Mouse (Mus musculus): ENCODE results near the gene Trim40. TPM values are rescaled to one million over a fixed set of nuclear protein-coding genes. Genes with fewer than 3 reads are reported as not detected.

Trim40 gene
- polyA plus RNA-seq, 1 experiment from 2014 or later, result not detected

- no peaks in the 10 kb centered on the region for H3K36me3 ChIP-seq
- H3K9me3 ChIP-seq (replicated peaks), result no peaks in the 10 kb centered on the region
- no peak overlapping the region for H3K4me2 ChIP-seq (replicated peaks)
- H3K9ac ChIP-seq, result no peak overlapping the region
- no peak overlapping the region for H3K27ac ChIP-seq (replicated peaks)
- 17% methylated on average over 2 of the region's 2 CpGs for WGBS
- H3K4me1 ChIP-seq, result no peaks in the 10 kb centered on the region
- no peak overlapping the region for H3K4me3 ChIP-seq (replicated peaks)
- ATAC-seq (ENCODE audit: insufficient number of reproducible peaks, low FRiP score, low TSS enrichment, low read depth), result no peak
- 0 out of 2 replicates have a peak, but pooled peaks cover 5% of the 10 kb centered on the region for H3K27me3 ChIP-seq
Observed at GRCm38 (mm10) chr17:36914108-36914507, 24.2 kb upstream of the Trim40 start.

DNA sequence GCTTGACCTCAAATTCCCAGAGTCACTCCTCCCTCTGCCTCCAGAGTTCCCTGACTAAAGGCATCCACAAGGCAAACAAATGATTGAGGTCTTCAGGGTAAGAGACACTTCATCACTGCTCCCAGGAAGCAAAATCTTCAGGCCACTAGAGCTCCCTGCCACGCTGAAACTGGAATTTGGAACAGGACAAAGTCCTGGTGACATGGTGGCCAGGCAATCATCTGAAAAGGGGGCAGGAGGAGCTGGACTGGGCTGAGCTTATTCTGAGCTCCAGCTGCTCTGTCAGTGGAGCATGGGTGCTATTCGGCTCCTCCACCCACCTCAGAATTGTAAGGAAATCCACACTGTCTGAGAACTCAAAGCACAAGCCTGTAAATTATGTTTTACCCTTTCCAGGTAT lies 22.1 kb upstream of the Trim40 start:
- no peaks in the 10 kb centered on the region for H3K9me3 ChIP-seq (replicated peaks)
- H3K4me1 ChIP-seq, result no peaks in the 10 kb centered on the region
- WGBS, result 68% methylated on average over 2 of the region's 2 CpGs
- H3K9ac ChIP-seq, result no peak overlapping the region
- H3K27ac ChIP-seq (replicated peaks), result no peak overlapping the region
- 0 out of 2 replicates have a peak, but pooled peaks cover 5% of the 10 kb centered on the region for H3K27me3 ChIP-seq
- no peak overlapping the region for H3K4me3 ChIP-seq (replicated peaks)
- ATAC-seq (ENCODE audit: insufficient number of reproducible peaks, low FRiP score, low TSS enrichment, low read depth), result no peak
- no peak overlapping the region for H3K4me2 ChIP-seq (replicated peaks)
- H3K36me3 ChIP-seq, result no peaks in the 10 kb centered on the region

DNA sequence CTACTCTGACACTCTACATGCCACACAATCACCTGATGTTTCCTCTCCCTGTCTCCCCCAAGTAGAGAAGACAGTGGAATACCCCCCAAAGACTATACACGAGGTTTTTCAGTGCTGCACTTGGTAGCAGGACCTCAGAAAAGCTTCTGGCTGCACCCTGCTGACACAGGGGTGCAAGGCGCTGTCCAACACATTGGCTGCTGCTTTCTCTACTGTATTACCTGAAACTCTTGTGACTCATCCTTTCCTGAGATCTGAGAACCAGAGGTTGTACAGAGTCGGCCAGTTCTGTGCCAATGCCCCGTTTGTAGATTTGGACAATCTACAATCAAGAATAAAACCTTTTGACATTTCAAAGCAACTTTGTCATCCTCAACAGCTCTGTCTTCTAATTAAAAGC lies 19.9 kb upstream of the Trim40 start:
- H3K4me3 ChIP-seq (replicated peaks), result no peak overlapping the region
- WGBS, result 48% methylated on average over 4 of the region's 4 CpGs
- H3K27ac ChIP-seq (replicated peaks), result no peak overlapping the region
- no peaks in the 10 kb centered on the region for H3K27me3 ChIP-seq
- H3K9me3 ChIP-seq (replicated peaks), result no peaks in the 10 kb centered on the region
- no peak overlapping the region for H3K9ac ChIP-seq
- no peak for ATAC-seq (ENCODE audit: insufficient number of reproducible peaks, low FRiP score, low TSS enrichment, low read depth)
- no peaks in the 10 kb centered on the region for H3K36me3 ChIP-seq
- no peaks in the 10 kb centered on the region for H3K4me1 ChIP-seq
- no peak overlapping the region for H3K4me2 ChIP-seq (replicated peaks)

DNA sequence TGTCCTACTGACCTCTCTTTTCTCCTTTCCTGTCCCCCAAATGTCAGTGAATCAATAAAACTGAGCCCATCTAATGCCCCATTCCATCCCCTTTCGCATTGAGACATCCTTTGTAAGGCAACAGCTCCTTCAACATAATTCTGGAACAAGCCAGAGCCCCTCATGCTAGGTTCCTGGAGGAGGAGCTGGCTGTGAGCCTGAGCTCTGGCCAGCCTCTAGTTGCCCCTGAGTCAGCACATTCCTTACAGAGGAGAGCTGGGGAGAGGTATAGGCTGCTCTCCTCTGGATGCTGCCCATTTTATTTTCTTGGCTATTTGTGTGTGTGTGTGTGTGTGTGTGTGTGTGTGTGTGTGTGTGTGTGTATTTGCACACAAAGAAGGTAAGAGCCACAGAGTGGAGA lies 18.3 kb upstream of the Trim40 start:
- Histone ChIP-seq H3K9me3 (replicated peaks) (no peaks in the 10 kb centered on the region), H3K27me3 (no peaks in the 10 kb centered on the region), H3K36me3 (no peaks in the 10 kb centered on the region), H3K27ac (replicated peaks) (no peak overlapping the region), H3K4me3 (replicated peaks) (no peak overlapping the region), H3K4me1 (no peaks in the 10 kb centered on the region), H3K9ac (no peak overlapping the region), H3K4me2 (replicated peaks) (no peak overlapping the region)
- ATAC-seq (ENCODE audit: insufficient number of reproducible peaks, low FRiP score, low TSS enrichment, low read depth), result 0 out of 2 replicates have a peak, but pooled peaks have one; percentile 39
- 41% methylated on average over 1 of the region's 1 CpGs for WGBS

GRCm38 (mm10) chr17:36903651-36904050 lies 13.7 kb upstream of the Trim40 start:
- WGBS, result 71% methylated on average over 3 of the region's 3 CpGs
- no peaks in the 10 kb centered on the region for H3K27me3 ChIP-seq
- H3K27ac ChIP-seq (replicated peaks), result no peak overlapping the region
- H3K4me2 ChIP-seq (replicated peaks), result no peak overlapping the region
- H3K9ac ChIP-seq, result no peak overlapping the region
- no peaks in the 10 kb centered on the region for H3K4me1 ChIP-seq
- no peaks in the 10 kb centered on the region for H3K36me3 ChIP-seq
- H3K9me3 ChIP-seq (replicated peaks), result no peaks in the 10 kb centered on the region
- no peak overlapping the region for H3K4me3 ChIP-seq (replicated peaks)
- ATAC-seq (ENCODE audit: insufficient number of reproducible peaks, low FRiP score, low TSS enrichment, low read depth), result no peak

DNA sequence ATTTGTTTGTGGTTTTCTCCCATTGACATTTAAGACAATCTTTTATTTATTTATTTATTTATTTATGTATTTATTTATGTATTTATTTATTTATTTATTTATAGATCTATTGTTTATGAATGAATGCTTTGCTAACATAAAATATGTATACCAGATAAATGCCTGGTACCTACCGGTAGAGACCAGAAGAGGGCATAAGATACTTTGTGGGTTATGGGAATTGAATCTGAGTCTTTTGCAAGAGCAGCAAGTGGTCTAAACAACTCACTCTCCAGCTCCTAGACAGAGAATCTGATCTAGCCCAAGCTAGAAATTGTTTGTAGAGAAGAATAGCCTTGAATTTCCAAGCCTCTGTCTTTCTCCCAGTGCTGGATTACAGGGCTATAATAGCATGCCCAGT lies 10.8 kb upstream of the Trim40 start:
- H3K4me1 ChIP-seq, result no peaks in the 10 kb centered on the region
- H3K9me3 ChIP-seq (replicated peaks), result no peaks in the 10 kb centered on the region
- H3K27ac ChIP-seq (replicated peaks), result no peak overlapping the region
- H3K9ac ChIP-seq, result no peak overlapping the region
- H3K4me2 ChIP-seq (replicated peaks), result no peak overlapping the region
- no peak for ATAC-seq (ENCODE audit: insufficient number of reproducible peaks, low FRiP score, low TSS enrichment, low read depth)
- H3K36me3 ChIP-seq, result no peaks in the 10 kb centered on the region
- H3K4me3 ChIP-seq (replicated peaks), result no peak overlapping the region
- 26% methylated on average over 1 of the region's 1 CpGs for WGBS
- no peaks in the 10 kb centered on the region for H3K27me3 ChIP-seq

DNA sequence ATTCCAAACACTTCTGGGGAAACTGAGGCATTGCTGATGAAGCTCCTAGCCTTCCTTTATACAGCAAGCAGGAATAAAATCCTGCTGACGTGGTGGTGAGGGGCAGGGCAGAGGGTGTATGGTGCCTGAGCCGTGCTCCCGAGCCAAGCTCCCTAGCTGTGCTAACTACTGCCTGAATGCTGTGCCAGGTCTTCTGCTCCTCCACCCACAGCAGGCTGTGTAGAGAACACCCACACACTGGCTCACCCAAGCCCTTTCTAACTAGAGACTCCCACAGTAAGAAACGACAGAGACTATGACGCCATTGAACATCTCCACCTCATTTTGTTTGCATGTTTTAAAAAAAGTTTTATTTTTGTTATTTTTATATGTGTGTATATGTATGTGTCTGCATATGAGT lies 10.1 kb upstream of the Trim40 start:
- Histone ChIP-seq H3K36me3 (no peaks in the 10 kb centered on the region), H3K9ac (no peak overlapping the region), H3K4me3 (replicated peaks) (no peak overlapping the region), H3K4me2 (replicated peaks) (no peak overlapping the region), H3K27ac (replicated peaks) (no peak overlapping the region), H3K27me3 (no peaks in the 10 kb centered on the region), H3K4me1 (no peaks in the 10 kb centered on the region), H3K9me3 (replicated peaks) (no peaks in the 10 kb centered on the region)
- ATAC-seq (ENCODE audit: insufficient number of reproducible peaks, low FRiP score, low TSS enrichment, low read depth), result no peak
- 82% methylated on average over 5 of the region's 5 CpGs for WGBS

GRCm38 (mm10) chr17:36899376-36899775 lies 9.5 kb upstream of the Trim40 start:
- Histone ChIP-seq H3K9ac (no peak overlapping the region), H3K4me3 (replicated peaks) (no peak overlapping the region), H3K27ac (replicated peaks) (no peak overlapping the region), H3K4me2 (replicated peaks) (no peak overlapping the region), H3K36me3 (no peaks in the 10 kb centered on the region), H3K9me3 (replicated peaks) (no peaks in the 10 kb centered on the region), H3K4me1 (no peaks in the 10 kb centered on the region), H3K27me3 (no peaks in the 10 kb centered on the region)
- WGBS, result 72% methylated on average over 4 of the region's 4 CpGs
- no peak for ATAC-seq (ENCODE audit: insufficient number of reproducible peaks, low FRiP score, low TSS enrichment, low read depth)

DNA sequence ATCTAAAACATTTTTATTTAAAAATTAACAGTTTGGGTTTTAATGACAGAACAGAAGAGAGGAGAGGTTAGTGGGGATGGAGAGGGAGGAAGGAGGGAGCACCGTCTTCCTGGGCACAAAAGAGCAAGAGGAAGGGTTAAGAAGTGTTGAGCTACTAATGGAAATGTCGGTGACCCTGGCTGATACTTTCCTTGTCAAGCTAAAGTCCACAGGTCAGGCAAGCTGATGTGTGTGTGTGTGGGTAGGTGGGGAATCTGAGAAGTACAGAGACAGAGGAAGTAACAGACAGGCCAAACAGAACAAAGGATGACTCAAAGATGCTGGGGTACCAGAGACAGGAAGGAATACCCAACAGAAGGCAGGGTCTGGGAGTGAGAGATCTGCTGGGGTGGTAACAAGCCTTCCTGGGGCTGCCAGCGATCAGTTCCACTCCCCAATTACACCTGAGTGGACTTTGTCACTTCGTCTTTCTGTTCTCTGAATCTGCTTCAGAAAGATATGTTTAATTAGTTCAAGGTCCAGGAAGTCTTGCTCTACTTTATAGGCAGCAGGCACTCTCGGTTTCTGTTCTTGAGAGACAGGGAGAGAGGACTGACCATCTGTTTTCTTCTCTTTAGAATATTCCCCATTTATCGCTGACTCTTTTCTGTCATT lies 7.8 kb upstream of the Trim40 start, which contains the start of gene Trim31:
Trim31 (plus strand) TSS at position 567 of the 654 bp plus-strand sequence.
- Histone ChIP-seq H3K36me3 (no peaks in the 10 kb centered on the region), H3K4me1 (no peaks in the 10 kb centered on the region), H3K27me3 (no peaks in the 10 kb centered on the region), H3K9me3 (replicated peaks) (no peaks in the 10 kb centered on the region), H3K4me2 (replicated peaks) (no peak within 1 kb of the TSS), H3K27ac (replicated peaks) (no peak within 1 kb of the TSS), H3K9ac (no peak within 1 kb of the TSS), H3K4me3 (replicated peaks) (no peak within 1 kb of the TSS)
- 65% methylated on average over 6 of the region's 6 CpGs for WGBS
- ATAC-seq (ENCODE audit: insufficient number of reproducible peaks, low FRiP score, low TSS enrichment, low read depth), result no peak

GRCm38 (mm10) chr17:36897065-36897464 lies 7.1 kb upstream of the Trim40 start:
- H3K9ac ChIP-seq, result no peak overlapping the region
- ATAC-seq (ENCODE audit: insufficient number of reproducible peaks, low FRiP score, low TSS enrichment, low read depth), result no peak
- no peaks in the 10 kb centered on the region for H3K27me3 ChIP-seq
- H3K4me2 ChIP-seq (replicated peaks), result no peak overlapping the region
- H3K36me3 ChIP-seq, result no peaks in the 10 kb centered on the region
- H3K4me3 ChIP-seq (replicated peaks), result no peak overlapping the region
- no peaks in the 10 kb centered on the region for H3K9me3 ChIP-seq (replicated peaks)
- H3K27ac ChIP-seq (replicated peaks), result no peak overlapping the region
- H3K4me1 ChIP-seq, result no peaks in the 10 kb centered on the region

DNA sequence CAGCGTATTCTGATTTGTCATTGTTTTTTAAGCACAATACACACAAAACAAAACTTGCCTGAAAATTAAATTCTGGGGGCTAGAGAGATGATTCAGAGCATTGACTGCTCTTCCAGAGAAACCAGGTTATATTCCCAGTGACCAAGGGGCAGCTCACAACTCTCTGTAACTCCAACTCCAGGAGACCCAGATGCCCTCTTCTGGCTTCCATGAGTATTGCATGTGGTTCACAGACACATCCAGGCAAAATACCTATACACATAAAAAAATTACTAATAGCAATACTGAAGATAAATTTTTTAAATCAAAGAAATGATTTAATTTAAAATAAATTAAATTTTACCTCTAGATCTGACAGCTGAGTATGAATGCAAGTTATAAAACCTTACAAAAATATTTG lies 6.7 kb upstream of the Trim40 start:
- no peak overlapping the region for H3K4me2 ChIP-seq (replicated peaks)
- H3K9me3 ChIP-seq (replicated peaks), result no peaks in the 10 kb centered on the region
- H3K4me3 ChIP-seq (replicated peaks), result no peak overlapping the region
- H3K27me3 ChIP-seq, result 0 out of 2 replicates have a peak, but pooled peaks cover 2% of the 10 kb centered on the region
- H3K4me1 ChIP-seq, result no peaks in the 10 kb centered on the region
- no peak for ATAC-seq (ENCODE audit: insufficient number of reproducible peaks, low FRiP score, low TSS enrichment, low read depth)
- H3K9ac ChIP-seq, result no peak overlapping the region
- WGBS, result 78% methylated on average over 1 of the region's 1 CpGs
- H3K27ac ChIP-seq (replicated peaks), result no peak overlapping the region
- no peaks in the 10 kb centered on the region for H3K36me3 ChIP-seq

DNA sequence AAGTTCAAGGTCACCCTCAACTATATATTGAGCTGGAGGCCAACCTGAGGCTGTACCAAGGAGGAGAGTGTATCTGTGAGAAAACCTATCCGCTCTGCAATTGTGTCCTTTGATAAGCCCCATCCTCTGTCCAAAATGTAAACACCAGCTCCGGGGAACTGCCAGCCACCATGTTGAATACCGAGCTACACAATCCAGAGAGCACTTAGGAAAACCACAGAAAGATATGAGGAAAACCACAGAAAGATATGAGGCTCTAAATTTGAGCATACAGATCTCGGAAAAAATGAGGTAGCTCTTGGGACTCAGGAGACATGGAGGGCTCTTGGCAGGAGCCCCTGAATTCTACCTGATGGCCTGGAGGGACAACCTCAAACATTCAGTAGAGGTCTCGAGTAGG lies 3.5 kb upstream of the Trim40 start:
- no peak overlapping the region for H3K4me2 ChIP-seq (replicated peaks)
- 0 out of 2 replicates have a peak, but pooled peaks cover 2% of the 10 kb centered on the region for H3K27me3 ChIP-seq
- no peaks in the 10 kb centered on the region for H3K36me3 ChIP-seq
- H3K4me3 ChIP-seq (replicated peaks), result no peak overlapping the region
- no peak overlapping the region for H3K9ac ChIP-seq
- no peak for ATAC-seq (ENCODE audit: insufficient number of reproducible peaks, low FRiP score, low TSS enrichment, low read depth)
- H3K27ac ChIP-seq (replicated peaks), result no peak overlapping the region
- no peaks in the 10 kb centered on the region for H3K9me3 ChIP-seq (replicated peaks)
- 66% methylated on average over 5 of the region's 5 CpGs for WGBS
- H3K4me1 ChIP-seq, result no peaks in the 10 kb centered on the region

Measured in embryonic facial prominence, embryonic 15.5 days (tissue).